Mouse (Mus musculus) embryonic fibroblast, embryonic 13.5 days (primary cell): Measurements from ENCODE around the gene Mgst3.

Source experiments
- CTCF ChIP-seq: IDR thresholded peaks from 2 replicates; pipeline ENCODE4 v1.5.1; 2011; ENCODE audit warnings: mild to moderate bottlenecking, control low read depth, low read length, moderate library complexity, borderline replicate concordance; ENCODE audit not compliant: insufficient read depth
- POLR2A ChIP-seq: IDR thresholded peaks from 2 replicates; pipeline ENCODE4 v1.6.1; 2011; ENCODE audit warnings: low read depth, mild to moderate bottlenecking, control low read depth, low read length, moderate library complexity

GRCm38 (mm10) chr1:167342831-167343230 lies 50.8 kb downstream of the Mgst3 start:
- TF ChIP-seq CTCF (no peak), POLR2A (no peak)
